Mouse (Mus musculus): ENCODE results near the gene Cgrrf1. TPM values are rescaled to one million over a fixed set of nuclear protein-coding genes. Genes with fewer than 3 reads are reported as not detected.
A peak's percentile ranks its signal among the peaks of the same experiment; 100 is the strongest.

Cgrrf1 gene
- polyA plus RNA-seq, 1 experiment from 2014 or later: 25.4 TPM

- ATAC-seq (ENCODE audit: extremely low read depth, insufficient number of reproducible peaks, low FRiP score, low TSS enrichment): no peak
- Histone ChIP-seq H3K27ac (replicated peaks) (no peak overlapping the region), H3K9ac (no peak overlapping the region), H3K9me3 (no peaks in the 10 kb centered on the region), H3K4me2 (no peak overlapping the region), H3K36me3 (peaks cover 24% of the 10 kb centered on the region), H3K27me3 (replicated peaks) (no peaks in the 10 kb centered on the region), H3K4me3 (no peak overlapping the region), H3K4me1 (peaks cover 76% of the 10 kb centered on the region)
- 66% methylated on average over 3 of the region's 3 CpGs for WGBS
Measured at GRCm38 (mm10) chr14:46898626-46899025, 66.7 kb downstream of the Cgrrf1 start.

DNA sequence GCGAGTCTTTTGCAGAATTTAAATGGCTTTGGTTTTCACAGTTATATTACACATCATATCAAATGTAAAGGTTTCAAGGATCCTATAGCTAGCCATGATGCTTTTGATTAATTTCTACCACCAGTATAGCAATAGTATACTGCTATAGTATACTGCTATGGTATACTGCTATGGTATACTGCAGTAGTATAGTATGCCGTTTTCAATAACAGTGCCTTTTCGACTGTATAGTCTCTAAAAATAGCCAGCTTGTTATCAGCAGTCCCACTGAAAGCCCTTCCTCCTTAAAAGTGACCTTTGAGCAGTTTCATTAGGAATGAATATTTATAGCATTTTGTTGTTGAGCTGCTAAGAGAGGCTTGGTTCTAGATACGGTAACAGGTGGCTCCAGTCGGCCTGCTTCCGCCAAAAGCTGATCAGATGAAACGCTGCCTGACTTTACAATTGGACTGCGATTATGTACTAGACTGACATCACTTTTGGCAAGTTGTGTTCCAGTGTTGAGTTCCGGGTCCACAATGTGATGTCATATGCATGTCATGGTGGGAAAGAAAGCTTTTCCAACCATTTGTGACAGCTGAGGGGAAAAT lies 70.7 kb downstream of the Cgrrf1 start:
- no peaks in the 10 kb centered on the region for H3K9me3 ChIP-seq
- ATAC-seq (ENCODE audit: extremely low read depth, insufficient number of reproducible peaks, low FRiP score, low TSS enrichment): no peak
- H3K4me3 ChIP-seq: no peak overlapping the region
- peak overlapping the region; percentile 50 for H3K4me2 ChIP-seq
- H3K27me3 ChIP-seq (replicated peaks): no peaks in the 10 kb centered on the region
- H3K4me1 ChIP-seq: peaks cover 55% of the 10 kb centered on the region
- H3K9ac ChIP-seq: no peak overlapping the region
- H3K36me3 ChIP-seq: peaks cover 4% of the 10 kb centered on the region; the same call in 1 of the 2 replicates
- 29% methylated on average over 9 of the region's 9 CpGs for WGBS
- peak overlapping the region; percentile 82 for H3K27ac ChIP-seq (replicated peaks)

Other genes starting within 250 kb of the Cgrrf1 start
- gene Cdkn3, start 71.6 kb upstream of the Cgrrf1 start, polyA plus RNA-seq (2015; fragmentation: Nextera tagmentation; extraction: Ambion mirVana): 47.3 and 53.8 TPM in 2 replicates
- 162 and 175 TPM in 2 replicates for gene Cnih1, start 43.7 kb upstream of the Cgrrf1 start, polyA plus RNA-seq (2015; fragmentation: Nextera tagmentation; extraction: Ambion mirVana)
- gene Gmfb, start 9.9 kb upstream of the Cgrrf1 start, polyA plus RNA-seq (2015; fragmentation: Nextera tagmentation; extraction: Ambion mirVana): 47.6 and 47.9 TPM in 2 replicates
- 13.4 and 16.3 TPM in 2 replicates for gene Samd4, start 50.7 kb downstream of the Cgrrf1 start, polyA plus RNA-seq (2015; fragmentation: Nextera tagmentation; extraction: Ambion mirVana)